In the genomic region with DNA sequence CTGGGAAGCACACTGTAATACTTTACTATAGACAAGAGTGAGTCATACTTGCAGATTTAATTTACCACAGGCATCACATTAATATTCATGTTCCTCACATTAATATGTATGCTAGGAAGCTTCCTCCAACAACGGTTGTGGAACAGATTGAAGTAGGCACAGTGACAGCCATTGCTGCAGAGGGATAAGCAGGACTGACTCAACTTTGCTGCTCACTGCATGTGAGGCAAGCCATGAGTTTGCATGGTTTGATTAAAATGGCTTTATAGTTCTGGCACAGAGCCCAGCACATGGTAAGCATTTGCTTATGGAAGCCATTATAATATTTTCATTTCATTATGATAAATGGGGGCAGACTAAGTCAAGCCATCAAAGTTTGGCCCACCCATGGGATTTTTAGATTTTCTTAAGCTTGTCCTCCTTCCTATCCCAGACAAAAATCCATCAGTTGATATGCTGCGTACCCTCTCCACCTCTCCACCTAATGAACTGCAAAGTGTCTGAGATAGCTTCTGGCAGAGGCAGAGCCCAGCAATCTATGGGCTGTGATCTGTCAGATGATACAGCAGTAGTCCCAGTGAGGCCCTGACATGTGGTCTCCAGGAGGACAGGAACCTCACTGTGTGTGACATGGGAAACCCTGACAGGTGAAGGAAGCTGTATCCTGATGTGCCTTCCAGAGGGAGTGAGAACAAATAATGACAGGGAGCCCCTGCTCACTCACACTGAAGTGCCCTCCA, we compare ENCODE assay signal across 10 mouse cellular contexts.
A peak's percentile ranks its signal among the peaks of the same experiment; 100 is the strongest.
DNase-seq lines count a peak whose midpoint lies in the region; ATAC-seq lines count a peak whose summit lies in the region.
"Had no signal": no experiment of that assay in that cellular context is flagged by ENCODE, and none has a peak within 500 bp of the region (broad histone marks: within the 10 kb centered on the region; RNA-seq: fewer than 3 reads in every experiment).

No protein-coding gene starts in this region.

- DNase-seq in frontal cortex, adult 2 months (ENCODE audit: extremely low spot score in 1 of 2, low spot score in 1 of 2) = peak; percentile 31 to 62
- DNase-seq in frontal cortex, postnatal 25 days (ENCODE audit: low spot score in 2 of 2) = no peak
- DNase-seq in right cerebral cortex, adult 2 months (ENCODE audit: low spot score in 2 of 2) = peak; percentile 14 to 20
- no peak for DNase-seq in right cerebral cortex, postnatal 14 days
- peak; percentile 32 to 55 for DNase-seq in layer of hippocampus, adult 8-10 months (ENCODE audit: low spot score in 2 of 2)
- DNase-seq in thymus, postnatal 36 days = no peak
- DNase-seq: cerebellum, adult 9-11 months; liver, embryonic 13.5 days had no signal

- ATAC-seq in megakaryocyte progenitor cell, adult 5-6 weeks (replicated peaks; ENCODE audit: poor library complexity) = no peak
- ATAC-seq in erythroblast, adult 5-6 weeks (replicated peaks; ENCODE audit: low FRiP score, poor library complexity, severe bottlenecking) = no peak

Comparison
In these comparisons a context has a peak if more than half of its experiments do, and no peak if none do; other contexts are left out.
1. DNase-seq: peak in frontal cortex, adult 2 months (2 of 2), right cerebral cortex, adult 2 months (2 of 2) and layer of hippocampus, adult 8-10 months (2 of 2); none in frontal cortex, postnatal 25 days (0 of 2), right cerebral cortex, postnatal 14 days (single experiment) and thymus, postnatal 36 days (0 of 2).